Mouse (Mus musculus): ENCODE measurements around the gene Cbr4.

Cbr4 gene

GRCm38 (mm10) chr8:61488631-61489030 lies 1.1 kb downstream of the Cbr4 start:
- DNase-seq (ENCODE audit: low read depth, low spot score) = no peak

DNA sequence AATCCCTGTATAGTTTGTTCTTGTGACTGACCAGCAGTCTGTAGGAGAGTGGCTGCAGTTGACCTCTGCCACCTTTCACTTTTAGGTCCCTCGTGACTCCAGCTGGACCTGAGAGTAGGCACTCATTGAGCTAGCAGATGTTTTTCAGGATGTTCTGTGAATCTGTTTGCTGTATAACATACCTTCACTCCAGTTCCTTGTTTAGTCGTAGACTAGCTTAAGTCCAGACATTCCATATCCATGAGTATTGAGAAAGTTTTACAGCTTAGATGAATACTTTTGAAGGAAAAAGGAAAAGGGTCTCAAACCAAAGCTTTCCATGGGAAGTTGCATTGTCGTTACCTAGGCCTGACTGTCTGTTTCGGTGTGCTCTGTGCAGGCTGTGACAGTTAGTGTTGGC lies 9.6 kb downstream of the Cbr4 start:
- no peak for DNase-seq (ENCODE audit: low read depth, low spot score)

DNA sequence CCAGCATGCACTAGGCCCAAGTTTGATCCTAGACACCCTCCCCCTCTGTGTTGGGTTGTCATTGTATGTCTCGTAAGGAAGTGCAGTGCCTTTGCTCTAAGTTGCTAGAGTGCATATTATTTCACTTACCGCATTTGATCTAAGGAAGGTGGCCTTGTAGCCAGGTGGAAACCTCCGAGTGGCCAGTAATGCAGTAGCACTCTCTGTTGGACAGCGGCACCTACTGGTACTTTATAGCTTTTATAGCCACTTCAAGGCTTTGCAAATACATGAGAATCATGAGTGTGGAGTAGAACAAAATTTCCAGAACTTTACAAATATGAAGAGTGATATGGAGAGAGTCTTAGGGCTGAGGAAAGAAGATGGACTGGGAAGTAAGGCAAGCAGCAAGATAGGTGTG lies 11.5 kb downstream of the Cbr4 start:
- peak; percentile 38 for DNase-seq (ENCODE audit: low read depth, low spot score)

DNA sequence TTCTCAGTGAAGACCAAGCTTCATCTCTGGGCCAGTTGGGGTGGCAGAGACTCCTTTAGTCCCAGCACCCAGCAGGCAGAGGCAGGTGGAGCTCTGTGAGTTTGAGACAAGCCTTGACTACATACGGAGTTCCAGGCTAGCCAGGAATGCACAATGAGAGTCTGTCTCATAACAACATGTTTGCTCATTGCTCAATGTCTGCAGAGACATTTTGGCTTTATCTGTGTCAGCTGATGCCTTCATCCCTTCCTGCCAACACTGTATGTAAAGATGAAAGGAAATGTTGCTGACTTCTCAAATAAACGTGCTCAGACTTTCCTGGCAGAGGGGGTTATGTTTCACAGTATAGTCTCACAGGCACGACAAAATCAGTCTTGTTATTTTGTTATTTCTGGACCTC lies 13.4 kb downstream of the Cbr4 start:
- no peak for DNase-seq (ENCODE audit: low read depth, low spot score)

GRCm38 (mm10) chr8:61502277-61502676 lies 14.7 kb downstream of the Cbr4 start:
- no peak for DNase-seq (ENCODE audit: low read depth, low spot score)

GRCm38 (mm10) chr8:61515110-61515930 lies 27.8 kb downstream of the Cbr4 start:
- DNase-seq (ENCODE audit: low read depth, low spot score) = peak; percentile 38

DNA sequence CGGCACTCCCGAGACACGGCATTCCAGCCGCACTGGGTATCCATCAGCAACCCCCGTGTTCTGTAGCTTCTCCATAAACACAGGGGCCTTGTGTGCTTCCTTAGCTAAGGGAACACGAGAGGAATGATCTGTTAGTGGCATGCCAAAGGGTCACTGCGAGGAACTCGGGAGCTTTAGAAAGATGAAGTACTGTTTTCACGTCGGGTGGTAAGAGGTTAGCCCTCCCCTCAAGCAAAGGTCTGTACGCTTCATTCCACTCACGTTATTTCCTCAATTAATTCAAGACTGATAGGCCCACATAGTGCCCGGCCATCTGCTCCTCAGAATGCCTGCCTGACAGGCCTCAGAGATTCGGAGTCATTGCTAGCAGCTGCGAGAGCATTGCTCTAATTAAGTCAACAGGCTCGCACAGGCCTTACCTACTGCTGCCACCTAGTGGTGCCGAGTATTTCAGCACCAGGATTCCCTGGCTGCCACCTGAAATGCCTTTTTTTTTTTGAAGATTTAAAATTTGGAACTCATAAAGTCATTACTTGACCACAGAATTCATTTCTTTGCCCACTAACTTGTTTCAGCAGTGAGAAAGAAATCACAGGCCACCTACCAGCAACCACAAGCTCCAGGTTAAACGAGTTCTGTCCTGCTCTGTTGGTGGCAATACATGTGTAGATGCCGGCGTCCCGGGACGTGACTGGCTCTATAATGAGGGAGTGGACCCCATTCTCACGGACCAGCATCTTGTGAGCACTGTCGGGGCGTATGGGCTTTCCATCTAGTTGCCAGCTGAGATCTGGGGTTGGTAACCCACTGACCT lies 28.6 kb downstream of the Cbr4 start:
- DNase-seq (ENCODE audit: low read depth, low spot score) = peak; percentile 90

DNA sequence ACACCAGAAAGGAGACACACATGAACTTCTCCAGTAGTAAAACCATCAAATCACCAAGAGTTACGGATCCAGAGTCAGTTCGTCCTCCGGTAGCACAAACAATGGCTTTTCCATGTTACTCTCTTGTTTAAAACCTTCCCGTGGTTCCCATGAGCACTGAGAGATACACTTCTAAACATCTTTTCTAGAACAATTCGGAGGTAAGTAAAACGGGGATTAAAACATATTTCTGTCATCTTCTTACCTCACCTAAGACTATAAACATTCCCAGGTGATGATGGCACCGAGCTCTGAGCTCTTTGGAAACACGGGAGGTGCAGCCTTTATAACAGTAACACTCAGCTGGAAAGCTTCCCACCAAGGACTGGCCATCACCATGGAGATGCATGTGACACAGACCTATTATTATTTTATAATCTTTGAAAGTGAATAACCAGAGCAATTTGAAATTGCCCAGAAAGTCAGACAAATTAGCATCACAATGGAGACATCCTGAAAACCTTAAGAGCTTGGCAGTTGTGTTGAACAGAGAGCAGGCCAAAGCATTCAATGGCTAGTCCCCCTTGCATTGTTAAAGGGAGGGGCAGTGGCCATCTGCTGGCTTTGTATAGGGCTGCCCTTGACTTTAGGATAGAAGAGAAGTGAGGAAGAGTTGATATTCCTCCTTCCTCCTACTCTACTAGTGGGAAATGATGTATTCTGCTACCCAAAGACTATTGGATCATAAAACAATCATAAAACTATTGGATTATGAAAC lies 29.4 kb downstream of the Cbr4 start:
- no peak for DNase-seq (ENCODE audit: low read depth, low spot score)

DNA sequence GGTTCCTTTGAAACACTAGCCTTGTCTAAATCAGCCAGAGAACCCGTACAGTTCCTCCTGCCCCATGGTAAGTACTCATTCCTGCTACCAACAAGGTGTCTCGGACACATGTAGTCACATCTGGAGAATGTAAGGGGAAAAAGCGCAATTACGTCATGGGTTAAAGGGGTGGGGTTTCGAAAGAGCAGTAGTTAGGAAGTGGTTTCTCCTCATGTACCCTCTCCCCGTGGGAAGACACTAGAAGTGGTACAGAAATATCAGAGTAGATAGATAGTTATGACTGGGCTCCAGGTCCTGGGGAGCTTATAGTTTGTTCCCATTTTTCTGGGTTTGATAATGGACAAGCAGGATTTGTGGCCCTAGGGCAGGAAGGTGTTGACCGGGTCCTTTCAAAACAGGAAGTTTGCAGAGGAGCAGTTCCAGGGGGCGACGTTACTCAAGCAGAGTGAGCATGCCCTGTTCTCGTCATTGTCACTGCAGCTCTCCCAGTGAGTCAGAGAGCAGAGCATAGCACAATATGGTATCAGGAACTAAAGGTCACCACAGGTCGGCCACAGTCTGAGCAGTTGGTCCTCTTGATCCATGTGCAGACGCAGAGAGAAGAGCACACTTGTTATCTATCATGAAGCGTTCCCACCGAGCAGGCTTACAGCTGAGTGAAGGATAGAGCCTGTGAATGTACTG lies 30.1 kb downstream of the Cbr4 start:
- no peak for DNase-seq (ENCODE audit: low read depth, low spot score)

GRCm38 (mm10) chr8:61522132-61522531 lies 34.6 kb downstream of the Cbr4 start:
- DNase-seq (ENCODE audit: low read depth, low spot score) = peak; percentile 30

DNA sequence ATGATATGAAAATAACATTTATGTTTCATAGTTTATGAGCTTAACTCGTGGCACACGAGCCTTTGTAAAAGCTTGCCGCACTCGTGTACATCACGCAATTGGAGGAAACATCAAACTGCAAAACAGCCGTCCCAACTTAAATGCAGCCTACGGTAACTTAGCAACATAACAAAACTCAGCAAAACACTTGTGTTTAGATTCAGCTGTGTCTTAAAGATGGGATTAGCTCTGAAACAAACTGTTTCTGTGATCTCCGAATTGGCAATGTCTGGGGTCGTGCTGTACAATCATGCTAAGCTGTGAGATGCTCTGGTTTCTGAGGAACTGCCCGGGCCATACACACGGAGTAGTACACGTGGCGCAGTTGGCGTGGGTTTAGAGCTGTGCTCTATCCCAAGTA lies 39.5 kb downstream of the Cbr4 start:
- DNase-seq (ENCODE audit: low read depth, low spot score) = no peak

DNA sequence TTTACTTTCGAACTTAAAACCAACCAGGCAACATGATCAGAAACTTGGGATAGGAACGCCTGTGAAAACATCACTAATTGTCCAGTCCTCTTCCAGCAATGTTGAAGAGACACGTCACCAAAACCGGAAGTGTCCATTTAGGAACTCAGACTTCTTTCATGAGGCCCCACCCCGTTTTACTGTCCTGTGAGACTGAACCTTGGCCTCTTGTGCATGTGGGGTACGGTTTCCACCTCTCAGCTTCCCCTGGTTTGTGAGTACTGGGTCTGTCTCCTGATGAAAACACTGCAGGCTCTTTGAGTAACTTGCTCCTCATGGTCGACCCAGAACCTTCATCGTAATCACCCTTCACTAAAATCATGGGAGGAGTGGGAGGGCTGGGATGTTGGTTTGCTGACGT lies 40.7 kb downstream of the Cbr4 start:
- DNase-seq (ENCODE audit: low read depth, low spot score) = no peak

DNA sequence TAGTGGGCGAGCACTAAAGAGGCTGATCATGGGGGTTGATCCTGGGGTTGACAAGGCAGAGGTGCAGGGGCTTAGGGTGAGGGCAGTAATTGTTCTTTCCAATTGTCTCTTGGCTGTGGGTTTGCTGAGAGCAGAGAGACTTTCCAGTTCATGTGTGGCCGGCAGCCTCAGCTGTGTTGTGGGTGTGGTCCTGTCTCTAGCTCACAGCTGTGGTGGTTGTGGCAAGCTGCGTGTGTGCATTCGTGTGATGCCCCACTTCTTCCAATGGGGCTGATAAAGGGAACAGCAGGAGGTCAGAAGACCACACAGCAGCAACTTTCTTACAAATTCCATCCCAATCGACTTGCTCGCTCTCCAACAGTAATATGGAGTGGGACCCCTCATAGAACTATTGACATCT lies 41.1 kb downstream of the Cbr4 start:
- DNase-seq (ENCODE audit: low read depth, low spot score) = no peak

DNA sequence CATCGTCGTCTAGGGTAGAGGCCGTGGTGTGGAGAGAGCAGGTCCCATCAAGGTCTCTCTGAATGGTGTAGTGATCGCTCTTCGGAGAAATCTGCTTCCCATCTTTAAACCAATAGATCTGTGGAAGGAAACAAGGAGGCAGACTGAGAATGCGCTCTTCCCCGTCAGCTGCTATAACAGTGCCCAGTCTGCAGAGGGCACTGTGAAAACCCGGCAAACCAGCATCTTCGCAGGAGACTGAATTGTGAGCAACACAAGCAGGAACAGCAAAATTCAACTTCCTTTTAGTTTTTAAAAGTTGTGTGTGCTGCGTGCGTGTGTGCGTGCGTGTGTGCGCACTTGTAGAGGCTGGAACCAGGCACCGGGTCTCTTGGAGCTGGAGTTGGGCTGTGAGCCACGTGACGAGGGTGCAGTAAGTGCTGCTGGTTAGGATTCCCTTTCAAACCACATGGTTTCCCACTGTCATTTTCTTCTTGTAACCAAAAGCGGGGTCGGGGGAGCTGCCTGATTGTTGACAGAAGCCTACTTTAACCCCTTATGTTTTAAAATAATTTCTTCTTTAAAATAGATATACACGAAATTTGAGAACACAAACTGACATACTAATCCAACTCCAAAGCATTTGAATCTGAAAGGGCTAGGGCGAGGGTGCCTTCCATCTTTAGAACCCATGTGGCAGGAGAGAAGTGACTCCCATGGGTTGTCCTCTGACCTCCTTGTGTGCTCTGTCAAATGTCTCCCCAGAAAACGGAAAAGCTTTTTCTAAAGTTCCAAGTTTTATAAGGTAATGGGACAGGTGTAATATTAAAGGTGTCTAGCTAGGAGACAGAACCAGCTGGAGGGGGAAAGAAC lies 44.6 kb downstream of the Cbr4 start:
- DNase-seq (ENCODE audit: low read depth, low spot score) = peak; percentile 40

DNA sequence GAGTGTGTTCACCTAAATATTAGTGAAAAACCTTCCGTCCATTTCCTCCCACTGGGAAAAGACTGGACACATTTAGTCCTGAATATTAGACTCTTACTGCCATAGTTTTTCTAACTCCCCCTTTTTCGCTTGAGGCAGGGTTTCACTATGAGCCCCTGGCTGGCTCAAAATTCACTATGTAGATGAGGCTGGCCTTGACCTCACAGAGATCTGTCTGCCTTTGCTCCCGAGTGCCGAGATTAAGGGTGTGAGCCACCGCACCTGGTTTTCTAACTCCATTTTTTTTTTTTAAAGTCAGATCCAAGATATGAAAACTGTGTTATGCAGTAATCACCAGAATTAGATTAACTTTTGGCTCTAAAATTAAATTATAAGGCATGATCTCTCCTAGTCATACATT lies 45.3 kb downstream of the Cbr4 start:
- no peak for DNase-seq (ENCODE audit: low read depth, low spot score)

- no peak for DNase-seq (ENCODE audit: low read depth, low spot score)
Observed at GRCm38 (mm10) chr8:61533356-61533926, 45.9 kb downstream of the Cbr4 start.

DNA sequence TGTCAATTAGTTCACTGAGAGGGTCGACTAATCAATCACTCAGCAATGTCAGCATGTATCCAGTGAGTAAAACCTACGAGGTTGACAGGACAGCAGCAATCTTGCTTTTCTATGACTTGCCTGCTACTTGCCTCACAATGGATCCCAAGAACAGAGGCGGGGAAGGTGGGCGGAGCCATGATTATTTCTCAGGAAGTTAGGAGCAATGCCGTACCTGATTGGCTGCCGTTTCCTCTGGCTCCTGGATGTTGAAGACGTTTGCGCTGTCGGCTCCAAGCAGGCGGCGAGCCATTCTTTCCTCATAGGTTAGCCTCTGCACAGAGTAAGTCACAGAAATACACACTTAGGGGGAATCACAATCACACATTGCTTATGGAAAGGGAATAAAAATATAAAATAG lies 47.9 kb downstream of the Cbr4 start:
- no peak for DNase-seq (ENCODE audit: low read depth, low spot score)

GRCm38 (mm10) chr8:61537471-61537870 lies 49.9 kb downstream of the Cbr4 start:
- DNase-seq (ENCODE audit: low read depth, low spot score) = no peak

DNA sequence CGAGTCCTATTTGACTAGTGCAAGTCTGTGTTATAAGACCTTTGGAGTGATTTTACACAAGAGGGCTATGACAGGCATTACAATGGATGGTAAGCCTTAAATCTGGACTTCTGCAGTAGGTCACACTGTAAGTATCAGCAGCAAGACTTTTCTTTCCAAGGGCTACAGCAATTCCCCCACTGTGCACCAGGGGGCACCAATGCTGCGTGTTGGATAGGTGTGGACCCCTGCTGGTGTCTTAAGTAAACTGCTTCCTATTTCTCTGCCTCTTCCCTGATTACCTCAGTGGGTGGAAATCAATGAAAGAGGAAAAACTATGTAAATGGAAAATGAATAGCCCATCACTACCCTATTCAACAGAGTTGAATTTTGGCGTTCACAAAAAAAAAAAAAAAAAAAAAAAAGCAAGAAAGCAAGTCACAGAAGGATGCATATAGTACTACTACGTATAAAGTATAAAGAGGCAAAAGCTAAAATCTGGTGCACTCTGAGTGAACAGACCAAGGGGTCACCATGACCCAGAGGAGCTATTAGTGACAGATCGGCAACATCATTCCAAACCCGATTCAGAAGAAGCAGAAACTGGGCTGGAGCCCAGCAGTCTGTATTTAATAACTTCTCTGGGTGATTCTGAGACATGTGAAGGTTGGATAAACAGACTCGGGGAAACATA lies 52.4 kb downstream of the Cbr4 start:
- DNase-seq (ENCODE audit: low read depth, low spot score) = peak; percentile 88

GRCm38 (mm10) chr8:61549585-61549984 lies 62.1 kb downstream of the Cbr4 start:
- DNase-seq (ENCODE audit: low read depth, low spot score) = no peak
